Mouse (Mus musculus) hematopoietic stem cell, adult 5-6 weeks (primary cell): ENCODE results near the gene Myh14. TPM values are rescaled to one million over a fixed set of nuclear protein-coding genes. Genes with fewer than 3 reads are reported as not detected.
"Not testable (repeated sequence)": the region's sequence is repeated elsewhere in the genome, so short reads cannot be mapped to it uniquely, and the experiment has no call there.

Experiments
- ATAC-seq, 2 experiments: fragments of 125-278 bp in 1 of 2; replicated peaks in 1 of 2; 2 replicates each; pipeline ENCODE4 v1.8.0; 2016 to 2017; ENCODE audit warnings: inconsistent platforms in 2 of 2, mild to moderate bottlenecking in 2 of 2, moderate number of reproducible peaks in 2 of 2, low read depth in 1 of 2, moderate TSS enrichment in 1 of 2; ENCODE audit not compliant: low FRiP score in 2 of 2, poor library complexity in 2 of 2, severe bottlenecking in 2 of 2, insufficient read depth in 1 of 2, low TSS enrichment in 1 of 2
- total RNA-seq: library from RNA; stranded (forward); fragments of 172-1452, 232-1000 nt; gene quantifications from 2 replicates; pipeline ENCODE4 v1.2.3, GENCODE M21; 2017

Myh14 gene
- 0.10 and 0.38 TPM in 2 replicates for total RNA-seq

- peak; percentile 86 to 91 for ATAC-seq
These were observed at the start of gene Myh14 for GRCm38 (mm10) chr7:44670803-44671202. TSS of gene Myh14 (minus strand) at chr7:44670843.

DNA sequence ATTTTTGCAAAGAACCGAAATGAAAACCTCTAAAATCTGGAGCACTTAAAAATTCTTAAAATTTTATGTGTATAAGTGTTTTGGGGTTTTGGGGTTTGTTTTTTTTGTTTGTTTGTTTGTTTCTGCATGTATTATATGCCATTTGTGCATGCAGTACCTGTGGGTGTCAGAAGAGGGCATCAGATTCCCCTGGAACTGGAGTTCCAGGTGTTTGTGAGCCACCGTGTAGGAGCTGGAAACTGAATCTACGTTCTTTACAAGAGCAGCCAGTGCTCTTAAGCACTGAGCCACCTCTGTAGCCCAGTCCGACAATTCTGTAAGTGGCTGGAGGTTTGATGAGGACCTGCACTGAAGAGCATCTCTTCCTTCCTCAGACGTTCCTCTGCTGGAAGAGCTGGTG lies 39.2 kb upstream of the Myh14 start:
- no peak for ATAC-seq

DNA sequence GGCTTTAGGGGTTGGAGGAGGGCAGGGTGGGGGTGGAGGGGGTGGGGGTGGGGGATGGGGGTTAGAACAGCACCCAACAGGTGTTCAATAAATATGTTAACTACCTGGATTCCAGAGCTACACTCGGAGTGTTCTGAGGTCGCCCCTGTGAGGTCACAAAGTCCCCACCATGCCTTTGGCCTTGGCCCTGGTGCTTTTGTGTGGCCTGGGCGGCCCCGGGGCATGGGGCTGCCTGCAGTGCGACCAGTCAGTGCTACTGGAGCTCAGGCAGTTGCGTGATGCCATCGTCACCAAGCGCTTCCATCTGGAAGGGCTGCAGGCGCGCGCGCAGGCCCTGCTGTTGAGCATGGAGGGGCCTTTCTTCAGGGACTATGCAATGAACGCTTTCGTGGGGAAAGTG lies 37.9 kb upstream of the Myh14 start, which contains the start of gene Izumo2:
Gene Izumo2, plus strand, starts transcription at position 169 of the 400 bp plus-strand sequence.
- ATAC-seq = no peak

GRCm38 (mm10) chr7:44708093-44708492 lies 37.5 kb upstream of the Myh14 start:
- not testable (repeated sequence) for ATAC-seq

DNA sequence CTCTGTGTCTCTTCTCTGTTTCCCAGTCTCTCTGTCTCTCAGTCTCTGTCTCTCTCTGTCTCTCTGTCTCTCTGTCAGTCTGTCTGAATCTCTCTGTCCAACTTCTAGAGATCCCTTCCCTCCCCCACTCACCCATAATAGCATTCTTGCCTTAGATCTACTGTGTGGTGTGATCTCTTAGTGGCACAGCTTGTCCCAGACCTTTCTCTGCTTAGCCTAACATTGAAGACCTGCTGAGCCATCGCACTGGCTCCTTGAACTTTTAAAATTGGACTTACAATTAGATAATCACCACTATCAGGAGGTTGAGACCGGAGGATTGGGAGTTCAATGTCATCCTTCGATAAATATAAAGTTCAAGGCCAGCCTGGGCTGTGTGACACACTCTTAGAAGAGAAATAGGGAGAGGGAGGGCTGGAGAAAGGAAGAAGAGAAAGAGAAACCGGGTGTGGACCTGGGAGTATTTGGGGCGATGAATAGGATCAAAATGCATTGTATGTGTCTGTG lies 36.6 kb upstream of the Myh14 start:
- no peak for ATAC-seq

- no peak for ATAC-seq
These were observed 35.7 kb upstream of the Myh14 start for GRCm38 (mm10) chr7:44706322-44706721.

DNA sequence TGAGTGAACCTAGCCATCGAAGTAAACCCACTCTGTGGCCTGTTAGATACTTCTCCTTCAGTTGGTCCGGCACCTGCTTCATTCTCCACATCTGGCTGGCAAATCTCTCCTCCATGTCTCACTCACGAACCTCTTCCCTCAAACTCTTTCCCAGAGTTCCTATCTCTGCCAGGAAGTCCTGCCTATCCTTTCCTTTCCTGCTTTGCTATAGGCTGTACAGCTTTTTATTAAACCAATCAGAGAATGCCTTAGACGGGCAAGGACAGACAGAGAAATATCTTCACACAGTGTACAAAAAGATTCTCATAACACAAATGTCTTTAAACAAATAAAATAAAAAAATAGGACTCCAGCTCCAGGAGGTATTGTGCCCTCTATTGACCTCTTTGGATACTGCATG lies 34.4 kb upstream of the Myh14 start:
- ATAC-seq = no peak

- ATAC-seq = no peak
These were observed 33.7 kb upstream of the Myh14 start for GRCm38 (mm10) chr7:44704363-44704762.

- ATAC-seq = no peak
These were observed 32.3 kb upstream of the Myh14 start for GRCm38 (mm10) chr7:44702985-44703384.

DNA sequence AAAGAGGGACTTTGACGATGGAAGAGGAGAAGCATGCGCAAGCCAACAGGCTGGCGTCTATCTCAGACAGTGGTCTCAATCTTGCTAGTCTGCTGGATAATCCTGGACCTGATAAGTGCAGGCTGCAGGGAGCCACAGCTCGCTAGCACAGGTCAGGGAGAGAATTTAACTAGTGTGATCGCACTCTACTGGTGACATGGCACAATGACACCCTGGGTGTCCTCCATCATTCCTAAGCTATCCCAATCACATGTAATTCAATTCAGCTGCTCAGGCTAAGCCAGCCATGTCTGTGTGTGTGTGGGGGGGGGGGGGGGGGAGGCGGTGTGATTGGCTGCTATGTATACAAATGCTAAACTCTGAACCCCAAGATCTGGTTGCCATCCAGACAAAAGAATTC lies 31.3 kb upstream of the Myh14 start:
- peak; percentile 54 to 69; a peak in 3 of 4 replicates for ATAC-seq

- ATAC-seq = 0 out of 4 replicates have a peak, but pooled peaks of 1 of the 2 experiments have one; percentile 8
These were observed 27.3 kb upstream of the Myh14 start for GRCm38 (mm10) chr7:44697980-44698379.

- peak; percentile 47 to 61 for ATAC-seq
These were observed 26.6 kb upstream of the Myh14 start for GRCm38 (mm10) chr7:44697191-44697710.

- no peak for ATAC-seq
These were observed 24.6 kb upstream of the Myh14 start for GRCm38 (mm10) chr7:44695223-44695622.

DNA sequence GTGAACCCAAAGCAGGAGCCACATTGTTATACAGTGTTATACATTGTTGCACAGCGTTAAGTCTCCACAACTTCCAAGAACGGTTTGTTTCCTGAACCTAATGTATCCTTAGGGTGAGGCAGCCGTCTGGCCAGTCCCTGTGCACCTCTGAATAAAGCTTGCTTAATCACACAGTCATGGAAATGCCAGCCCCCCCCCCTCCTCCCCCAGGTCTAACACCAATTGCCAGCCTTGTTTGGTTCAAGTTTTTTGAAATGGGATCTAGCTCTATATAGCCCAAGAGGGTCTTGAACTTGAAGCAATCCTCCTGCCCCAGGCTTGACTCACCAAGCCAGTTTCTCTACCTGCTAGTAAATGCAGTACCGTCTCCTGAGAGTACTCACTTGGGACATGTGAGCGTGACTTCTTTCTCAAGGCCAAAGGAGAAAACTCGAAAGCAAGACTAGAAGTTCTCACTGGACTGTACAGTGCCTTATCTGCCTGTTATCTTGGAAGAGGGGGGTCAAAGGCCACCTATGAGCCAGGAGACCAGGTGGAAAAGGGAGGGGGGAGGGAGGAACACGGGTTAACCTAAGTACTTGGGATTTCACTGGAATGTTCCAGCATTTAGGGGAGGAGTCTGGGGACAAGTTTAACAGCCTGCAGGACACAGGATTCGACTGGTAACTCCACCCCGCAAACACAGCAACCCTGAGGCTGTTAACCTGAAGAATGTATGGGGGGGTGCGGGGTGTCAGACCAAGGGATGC lies 23.0 kb upstream of the Myh14 start:
- ATAC-seq = no peak

GRCm38 (mm10) chr7:44689331-44689730 lies 18.7 kb upstream of the Myh14 start:
- ATAC-seq = no peak

DNA sequence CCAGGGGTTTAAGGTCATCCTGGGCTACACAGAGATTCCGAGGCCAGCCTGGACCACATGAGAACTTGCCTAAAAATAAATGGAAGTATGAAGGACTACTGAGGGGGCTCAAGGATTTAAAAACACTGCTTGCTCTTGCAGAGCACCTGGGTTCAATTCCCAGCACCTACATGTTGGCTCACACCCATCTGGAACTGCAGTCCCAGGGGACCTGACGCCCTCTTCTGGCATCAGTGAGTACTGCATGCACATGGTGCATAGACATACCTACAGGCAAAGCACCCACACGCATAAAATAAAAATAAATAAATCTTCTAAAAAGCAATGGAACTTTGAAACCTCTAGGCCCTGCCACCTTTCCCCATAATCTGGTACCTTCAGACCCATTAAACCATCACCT lies 18.2 kb upstream of the Myh14 start:
- ATAC-seq = no peak

DNA sequence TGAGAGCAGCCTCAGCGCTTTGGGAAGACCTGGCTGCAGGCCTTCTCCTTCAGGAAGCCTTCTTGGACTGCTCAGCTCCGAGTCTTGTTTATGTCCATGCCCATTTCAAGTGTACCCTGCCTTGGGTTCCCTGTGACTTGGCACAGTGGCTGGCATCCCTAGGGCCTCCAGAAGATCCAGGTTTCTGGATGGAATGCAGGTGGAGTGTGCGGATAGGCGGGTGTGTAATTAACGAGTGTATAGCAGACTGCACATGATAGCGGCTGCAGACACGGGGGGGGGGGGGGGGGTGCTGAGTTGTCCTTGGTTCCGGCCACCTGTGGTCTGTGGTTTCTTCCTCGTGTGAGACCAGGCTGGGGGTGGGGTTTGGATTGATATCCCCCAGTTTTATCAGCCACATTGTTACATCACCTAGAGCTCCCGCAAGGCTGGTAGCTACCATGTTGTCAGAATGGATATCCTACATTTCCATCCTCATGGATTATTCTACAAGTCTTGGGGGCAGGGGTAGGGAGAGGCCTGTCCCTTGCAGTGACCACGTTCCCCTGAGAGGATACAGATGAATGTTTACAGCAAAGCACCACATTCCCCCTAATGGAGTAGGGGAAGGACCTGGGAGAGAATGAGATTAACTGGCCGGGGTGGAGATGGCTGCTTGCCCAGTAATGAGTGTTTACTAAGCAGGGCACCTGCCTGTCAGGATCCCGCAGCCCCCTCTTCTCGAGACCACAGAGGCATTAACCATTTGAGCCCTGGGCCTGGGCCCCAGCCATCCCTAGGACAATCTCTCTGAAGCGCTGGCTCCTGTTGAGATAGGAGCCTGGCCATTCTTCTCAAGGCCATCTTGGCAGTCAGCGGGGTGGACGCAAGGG lies 15.1 kb upstream of the Myh14 start:
- peak; percentile 65 to 77 for ATAC-seq

GRCm38 (mm10) chr7:44683656-44684055 lies 13.0 kb upstream of the Myh14 start:
- no peak for ATAC-seq
